Mouse (Mus musculus): ENCODE data around the gene Jchain. TPM values are rescaled to one million over a fixed set of nuclear protein-coding genes. Genes with fewer than 3 reads are reported as not detected.

Jchain gene
- polyA plus RNA-seq (2015; fragmentation: Illumina TruSeq; extraction: RNeasy Lipid Tissue Mini Kit (QIAGEN cat#74804); ENCODE audit: low read depth, low replicate concordance), result 0.74 TPM

DNA sequence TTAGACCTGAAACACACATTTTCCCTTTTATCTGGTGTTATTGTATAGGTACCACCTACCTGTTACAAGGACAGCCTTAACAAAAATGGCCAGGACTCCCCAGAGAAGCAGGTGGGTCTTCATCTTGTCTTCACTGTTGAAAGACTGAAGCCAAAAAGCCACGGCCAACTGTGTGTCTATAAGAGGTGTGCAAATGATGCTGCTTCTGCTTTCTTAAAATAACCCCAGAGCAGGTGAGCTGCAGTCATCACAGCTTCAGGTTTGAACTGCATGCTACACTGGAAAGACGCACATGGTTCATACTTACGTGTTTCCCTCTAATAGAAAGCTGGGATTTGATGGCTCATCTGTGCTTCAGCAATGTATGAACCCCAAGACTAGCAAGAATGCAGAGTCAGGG is at the start of gene Jchain:
TSS of gene Jchain (minus strand) at position 235 of the 400 bp plus-strand sequence.

GRCm38 (mm10) chr5:88564501-88565147 is 36.9 kb upstream of the Jchain start, which contains the start of gene Rufy3:
TSS of gene Rufy3 (plus strand) at chr5:88565040.

DNA sequence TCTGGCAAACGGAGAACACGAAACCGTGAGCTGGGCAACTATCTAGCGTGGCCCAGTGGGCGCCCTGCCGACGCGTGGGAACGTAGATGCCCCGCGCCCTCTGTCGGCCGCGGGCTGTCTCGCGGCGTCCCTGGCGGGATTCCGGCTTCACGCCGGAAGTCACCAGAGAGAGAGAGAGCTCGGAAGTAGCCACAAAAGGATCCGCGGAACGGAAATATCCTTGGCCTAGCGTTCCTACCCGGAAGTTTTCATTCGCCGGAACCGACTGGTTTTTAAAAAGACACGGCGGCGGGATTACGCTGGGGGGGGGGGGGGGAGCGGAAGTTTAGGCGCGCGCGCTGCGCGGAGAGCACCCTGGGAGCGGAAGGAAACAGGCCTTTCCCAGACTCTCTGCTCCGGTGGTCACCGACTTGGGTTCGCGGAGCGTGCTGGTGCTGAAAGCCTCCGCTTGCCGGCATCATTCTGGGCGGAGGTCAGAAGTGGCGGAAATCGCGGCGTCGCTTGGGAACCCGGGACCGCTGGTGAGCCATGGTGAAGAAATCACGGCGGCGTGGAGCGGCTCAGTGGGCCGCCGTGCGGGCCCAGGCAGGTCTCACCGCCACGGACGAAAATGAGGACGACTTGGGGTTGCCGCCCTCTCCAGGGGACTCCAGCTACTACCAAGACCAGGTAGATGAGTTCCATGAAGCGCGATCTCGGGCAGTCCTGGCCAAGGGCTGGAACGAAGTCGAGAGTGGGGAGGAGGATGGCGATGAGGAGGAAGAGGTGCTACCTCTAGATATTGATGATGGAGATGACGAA is 26.6 kb upstream of the Jchain start, which contains the start of gene Utp3:
TSS of gene Utp3 (plus strand) at position 377 of the 801 bp plus-strand sequence.

GRCm38 (mm10) chr5:88487675-88488074 is 40.0 kb downstream of the Jchain start, which contains the start of gene Enam:
TSS of gene Enam (plus strand) at chr5:88487975.

Other genes with a start within 250 kb of the Jchain start
- not detected for gene Prol1, start 210.6 kb downstream of the Jchain start, polyA plus RNA-seq (2015; fragmentation: Illumina TruSeq; extraction: RNeasy Lipid Tissue Mini Kit (QIAGEN cat#74804); ENCODE audit: low read depth, low replicate concordance)
- gene Amtn, start 151.8 kb downstream of the Jchain start, polyA plus RNA-seq (2015; fragmentation: Illumina TruSeq; extraction: RNeasy Lipid Tissue Mini Kit (QIAGEN cat#74804); ENCODE audit: low read depth, low replicate concordance), result not detected
- not detected for gene Ambn, start 71.9 kb downstream of the Jchain start, polyA plus RNA-seq (2015; fragmentation: Illumina TruSeq; extraction: RNeasy Lipid Tissue Mini Kit (QIAGEN cat#74804); ENCODE audit: low read depth, low replicate concordance)
- gene Enam, start 39.9 kb downstream of the Jchain start, polyA plus RNA-seq (2015; fragmentation: Illumina TruSeq; extraction: RNeasy Lipid Tissue Mini Kit (QIAGEN cat#74804); ENCODE audit: low read depth, low replicate concordance), result not detected
- gene Utp3, start 26.6 kb upstream of the Jchain start, polyA plus RNA-seq (2015; fragmentation: Illumina TruSeq; extraction: RNeasy Lipid Tissue Mini Kit (QIAGEN cat#74804); ENCODE audit: low read depth, low replicate concordance), result 35.0 TPM
- 182 TPM for gene Rufy3, start 37.1 kb upstream of the Jchain start, polyA plus RNA-seq (2015; fragmentation: Illumina TruSeq; extraction: RNeasy Lipid Tissue Mini Kit (QIAGEN cat#74804); ENCODE audit: low read depth, low replicate concordance)
- gene Grsf1, start 148.3 kb upstream of the Jchain start, polyA plus RNA-seq (2015; fragmentation: Illumina TruSeq; extraction: RNeasy Lipid Tissue Mini Kit (QIAGEN cat#74804); ENCODE audit: low read depth, low replicate concordance), result 127 TPM
- 13.1 TPM for gene Mob1b, start 193.0 kb upstream of the Jchain start, polyA plus RNA-seq (2015; fragmentation: Illumina TruSeq; extraction: RNeasy Lipid Tissue Mini Kit (QIAGEN cat#74804); ENCODE audit: low read depth, low replicate concordance)
- gene Dck, start 237.1 kb upstream of the Jchain start, polyA plus RNA-seq (2015; fragmentation: Illumina TruSeq; extraction: RNeasy Lipid Tissue Mini Kit (QIAGEN cat#74804); ENCODE audit: low read depth, low replicate concordance), result 21.9 TPM

Data from brain, adult 10 weeks (tissue).